Mouse (Mus musculus) kidney, adult 11 months (tissue): ENCODE data around the gene Gm1113.

Experiments
- DNase-seq: peaks from one replicate; pipeline ENCODE4 v3.0.0; 2022

Gene Gm1113

DNA sequence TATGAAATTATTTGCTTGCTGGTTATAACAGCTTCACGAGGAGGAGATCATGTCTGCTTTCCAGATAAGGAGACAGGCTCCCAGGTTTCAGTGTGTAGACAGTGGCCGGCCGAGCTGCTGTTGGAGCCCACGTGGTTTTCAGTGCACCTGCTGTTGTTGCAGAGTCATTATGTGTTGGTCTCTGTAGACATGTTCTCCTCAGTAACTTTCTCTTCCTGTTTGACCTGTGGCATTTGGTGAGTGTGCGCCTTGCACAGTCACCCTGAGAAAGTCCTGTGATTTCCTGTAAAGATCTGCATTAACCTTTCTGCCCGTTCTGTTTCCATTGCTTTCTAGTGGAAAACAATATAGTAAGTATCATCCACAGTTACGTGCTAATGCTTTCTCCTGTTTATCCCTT, 42.7 kb downstream of the Gm1113 start:
- DNase-seq = no peak

DNA sequence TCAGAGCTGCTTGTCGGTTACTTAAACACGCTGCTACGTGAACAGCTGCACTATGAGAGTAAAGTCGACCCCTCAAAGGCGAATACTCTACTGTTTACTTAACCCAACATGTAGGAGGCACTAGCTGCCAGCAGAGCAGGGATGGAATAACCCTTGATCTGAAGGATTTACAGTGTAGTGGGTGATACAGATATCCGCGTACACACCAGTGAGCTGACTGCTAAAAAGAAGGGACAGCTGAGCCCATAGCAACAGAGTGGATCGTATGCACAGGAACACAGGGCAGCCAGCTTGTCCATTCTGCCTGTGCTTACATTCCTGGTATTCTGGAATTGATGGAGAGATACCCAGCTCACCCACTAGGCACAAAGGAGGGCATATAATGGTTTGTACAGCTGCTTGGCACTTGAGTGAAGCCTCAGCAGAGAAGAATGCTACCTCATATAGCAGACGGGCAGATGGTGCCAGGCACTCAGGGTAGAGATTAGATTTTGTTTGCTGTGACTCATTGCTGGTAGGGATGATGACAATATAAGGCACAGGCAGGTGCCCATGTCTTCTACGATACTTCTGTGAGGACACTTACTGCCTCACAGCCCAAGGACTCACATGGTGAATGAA, 43.9 kb downstream of the Gm1113 start:
- no peak for DNase-seq

DNA sequence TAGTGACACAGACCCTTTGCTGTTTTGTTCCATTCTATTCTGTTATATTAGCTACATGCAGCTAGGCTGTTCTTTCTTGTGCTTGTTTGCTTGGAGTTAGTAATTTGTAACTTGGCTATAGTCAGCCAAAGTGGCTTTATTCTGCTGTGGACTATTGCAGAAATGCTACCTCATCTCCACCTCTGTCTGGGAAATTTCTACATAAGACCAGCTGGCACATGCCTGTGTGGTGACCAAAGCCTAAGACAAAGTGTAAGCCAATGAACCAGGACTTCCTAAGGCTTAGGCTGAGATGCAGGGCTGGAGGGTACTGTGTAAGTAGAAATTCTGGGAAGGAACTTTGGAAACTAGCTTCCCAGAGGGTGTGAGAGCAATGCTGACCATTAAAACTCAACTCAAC, 49.2 kb downstream of the Gm1113 start:
- DNase-seq = no peak

DNA sequence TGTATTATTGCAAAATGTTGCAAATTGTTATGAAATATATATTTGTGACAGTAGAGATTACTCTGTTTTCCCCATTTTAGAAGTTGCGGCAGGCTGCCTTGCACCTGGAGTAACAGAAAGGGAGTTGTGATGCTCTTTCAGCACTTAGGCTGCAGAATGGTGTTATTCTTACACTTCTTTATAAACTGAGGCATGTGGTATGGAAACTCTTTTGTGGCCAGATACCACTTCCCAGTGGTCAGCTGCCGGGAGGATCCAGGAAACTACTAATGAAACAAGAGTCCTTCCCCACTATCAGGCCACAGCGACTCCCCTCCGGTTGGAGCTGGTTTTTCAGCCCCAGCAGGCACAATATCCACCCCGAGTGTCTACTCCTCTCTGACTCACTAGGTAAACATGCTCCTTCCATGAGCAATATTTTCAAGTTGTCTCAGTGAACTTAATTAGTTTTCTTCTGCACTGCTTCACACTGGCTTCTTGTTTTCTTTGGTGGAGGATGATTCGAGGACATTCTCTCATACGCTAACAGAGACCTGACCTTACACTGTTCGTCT, 50.7 kb downstream of the Gm1113 start:
- DNase-seq = no peak

DNA sequence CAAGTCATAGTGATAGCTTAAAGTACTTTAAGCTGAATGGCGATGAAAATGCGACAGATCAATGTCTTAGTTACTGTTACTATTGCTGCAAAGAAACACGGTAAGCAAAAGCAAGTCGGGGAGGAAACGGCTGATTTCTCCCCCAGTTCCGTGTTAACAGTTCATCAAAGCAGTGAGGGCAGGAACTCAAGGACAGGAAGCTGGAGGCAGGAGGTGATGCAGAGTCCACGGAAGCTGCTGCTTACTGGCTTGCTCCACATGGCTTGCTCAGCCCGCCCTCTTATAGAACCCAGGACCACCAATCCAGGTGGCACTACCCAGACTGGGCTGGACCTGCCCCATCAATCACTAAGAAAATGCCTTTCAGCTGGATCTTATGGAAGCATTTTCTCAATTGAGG, 58.5 kb downstream of the Gm1113 start:
- no peak for DNase-seq
